ENCODE assay signal across 8 mouse cellular contexts in genomic region chr5:145166536-145167305, GRCm38 (mm10). TPM values are rescaled to one million over a fixed set of nuclear protein-coding genes. Genes with fewer than 3 reads are reported as not detected.
DNase-seq lines count a peak whose midpoint lies in the region; ATAC-seq and TF ChIP-seq lines count a peak whose summit lies in the region.

Ptcd1 (minus strand) TSS chr5:145167108.
Cpsf4 (plus strand) TSS chr5:145167213.

- WGBS in cerebellum, adult 2 months: under 1% methylated on average over 51 of the region's 51 CpGs
- 1% methylated on average over 51 of the region's 51 CpGs for WGBS in forebrain, postnatal 0 days
- under 1% methylated on average over 51 of the region's 51 CpGs for WGBS in lung, embryonic 15.5 days

- H3K27ac ChIP-seq in MEL (ENCODE audit: control insufficient read depth, low read depth, low read length): peak within 1 kb of the TSS; percentile 81
- peak within 1 kb of the TSS; percentile 83 for H3K27ac ChIP-seq in cerebellum, adult 2 months (ENCODE audit: insufficient read depth, low read length)
- peak within 1 kb of the TSS; percentile 83 for H3K27ac ChIP-seq in forebrain, postnatal 0 days (ENCODE audit: low read depth, low read length)
- peak within 1 kb of the TSS; percentile 88 for H3K27ac ChIP-seq in lung, embryonic 15.5 days

- H3K4me1 ChIP-seq in MEL (ENCODE audit: control insufficient read depth in 1 of 2, insufficient read depth in 2 of 2, low read length in 2 of 2): peaks cover 0 to 10% of the 10 kb centered on the region in 2 experiments; a peak in 3 of 4 replicates
- peaks cover 9% of the 10 kb centered on the region for H3K4me1 ChIP-seq in cerebellum, adult 2 months (ENCODE audit: control insufficient read depth, insufficient read depth, low read length)
- H3K4me1 ChIP-seq in forebrain, postnatal 0 days (ENCODE audit: insufficient read depth): peaks cover 18% of the 10 kb centered on the region
- H3K4me1 ChIP-seq in lung, embryonic 15.5 days: peaks cover 27% of the 10 kb centered on the region

- peak; percentile 99 for DNase-seq in MEL (ENCODE audit: low read depth, low spot score)
- DNase-seq in cerebellum, adult 2 months: peak; percentile 99
- peak; percentile 99 for DNase-seq in forebrain, postnatal 0 days
- peak; percentile 99 for DNase-seq in heart, postnatal 4 days
- DNase-seq in layer of hippocampus, adult 8-10 months (ENCODE audit: low spot score in 2 of 2): peak; percentile 97 to 99
- DNase-seq in ovary, adult 18-20 months (ENCODE audit: low spot score): peak; percentile 97
- DNase-seq in thymus, postnatal 0 days (ENCODE audit: low spot score): peak; percentile 99

- TF ChIP-seq POLR2A in MEL (IDR thresholded peaks at IDR 0.05; ENCODE audit: control insufficient read depth in 1 of 2, insufficient read depth in 1 of 2, low read depth in 1 of 2, low read length in 2 of 2, poor library complexity in 1 of 2): peak; percentile 7 to 92; a peak in 2 of 4 replicates
- TF ChIP-seq POLR2A in cerebellum, adult 2 months (IDR thresholded peaks at IDR 0.05; ENCODE audit: borderline replicate concordance, insufficient read depth, low read length): peak; percentile 92

- H3K4me3 ChIP-seq in MEL (ENCODE audit: control insufficient read depth in 1 of 2, insufficient read depth in 1 of 2, low read depth in 2 of 2, low read length in 2 of 2): peak within 1 kb of the TSS; percentile 97 to 99
- peak within 1 kb of the TSS; percentile 91 for H3K4me3 ChIP-seq in cerebellum, adult 2 months (replicated peaks; ENCODE audit: insufficient read depth, low read depth, low read length)
- H3K4me3 ChIP-seq in forebrain, postnatal 0 days (ENCODE audit: low read depth, low read length): peak within 1 kb of the TSS; percentile 92
- H3K4me3 ChIP-seq in lung, embryonic 15.5 days: peak within 1 kb of the TSS; percentile 78

- ATAC-seq in forebrain, postnatal 0 days: peak; percentile 97
- peak; percentile 96 for ATAC-seq in lung, embryonic 15.5 days (ENCODE audit: borderline replicate concordance, extremely low read depth, low FRiP score, low TSS enrichment)

- H3K4me2 ChIP-seq in forebrain, postnatal 0 days (ENCODE audit: low read depth): peak within 1 kb of the TSS; percentile 75
- peak within 1 kb of the TSS; percentile 86 for H3K4me2 ChIP-seq in lung, embryonic 15.5 days

- no peak for TF ChIP-seq RAD21 in MEL (IDR thresholded peaks at IDR 0.05; ENCODE audit: low read depth, low read length)

- H3K9me3 ChIP-seq in MEL (replicated peaks; ENCODE audit: insufficient read depth, low read length): no peaks in the 10 kb centered on the region
- H3K9me3 ChIP-seq in forebrain, postnatal 0 days (ENCODE audit: low read length): no peaks in the 10 kb centered on the region
- H3K9me3 ChIP-seq in lung, embryonic 15.5 days: no peaks in the 10 kb centered on the region

- 0 out of 4 replicates have a peak, but pooled peaks of 1 of the 2 experiments have one; percentile 11 for TF ChIP-seq EP300 in MEL (IDR thresholded peaks at IDR 0.05; ENCODE audit: low read depth in 1 of 2, low read length in 2 of 2)

- H3K79me2 ChIP-seq in MEL (ENCODE audit: control insufficient read depth, insufficient read depth, low read length, poor library complexity): peaks cover 31% of the 10 kb centered on the region

- peak within 1 kb of the TSS; percentile 94 for H3K9ac ChIP-seq in MEL (ENCODE audit: control insufficient read depth, low read depth, low read length, poor library complexity, severe bottlenecking)
- peak within 1 kb of the TSS; percentile 87 for H3K9ac ChIP-seq in forebrain, postnatal 0 days
- H3K9ac ChIP-seq in lung, embryonic 15.5 days: peak within 1 kb of the TSS; percentile 94

- H3K36me3 ChIP-seq in MEL (ENCODE audit: control insufficient read depth in 1 of 2, insufficient read depth in 2 of 2, low read length in 2 of 2): peaks cover 6 to 9% of the 10 kb centered on the region in 2 experiments
- peaks cover 36% of the 10 kb centered on the region for H3K36me3 ChIP-seq in forebrain, postnatal 0 days (ENCODE audit: insufficient read depth)
- peaks cover 23% of the 10 kb centered on the region for H3K36me3 ChIP-seq in lung, embryonic 15.5 days

- no peaks in the 10 kb centered on the region for H3K27me3 ChIP-seq in MEL (ENCODE audit: control insufficient read depth in 1 of 2, insufficient read depth in 2 of 2, low read length in 2 of 2)
- H3K27me3 ChIP-seq in cerebellum, adult 2 months (ENCODE audit: control insufficient read depth, insufficient read depth, low read length): no peaks in the 10 kb centered on the region
- H3K27me3 ChIP-seq in forebrain, postnatal 0 days (ENCODE audit: insufficient read depth, low read length): no peaks in the 10 kb centered on the region
- H3K27me3 ChIP-seq in lung, embryonic 15.5 days: no peaks in the 10 kb centered on the region

- no peak for TF ChIP-seq CTCF in MEL (IDR thresholded peaks at IDR 0.05 in 2 of 3, conservative IDR thresholded peaks at IDR 0.05 in 1 of 3; ENCODE audit: control insufficient read depth in 1 of 3, insufficient read depth in 1 of 3, low read depth in 2 of 3, low read length in 3 of 3, poor library complexity in 1 of 3, severe bottlenecking in 1 of 3)
- no peak for TF ChIP-seq CTCF in cerebellum, adult 2 months (IDR thresholded peaks at IDR 0.05; ENCODE audit: borderline replicate concordance, insufficient read depth, low read depth, low read length)
- TF ChIP-seq CTCF in forebrain, postnatal 0 days (IDR thresholded peaks at IDR 0.05; ENCODE audit: low read depth): no peak

TF ChIP-seq in MEL, 35 proteins besides CTCF, POLR2A, EP300 and RAD21 (continues in another document):
- TF ChIP-seq USF1 (IDR thresholded peaks at IDR 0.05; ENCODE audit: low read depth, low read length) (no peak), MEF2A (IDR thresholded peaks at IDR 0.05; ENCODE audit: extremely low read depth, insufficient replicate concordance, low read depth, low read length, poor library complexity, severe bottlenecking) (no peak), MYC (IDR thresholded peaks at IDR 0.05; ENCODE audit: low read depth, low read length) (peak; percentile 35; the same call in 1 of the 2 replicates), HCFC1 (IDR thresholded peaks at IDR 0.05; ENCODE audit: low read depth, low read length) (peak; percentile 94), NRF1 (IDR thresholded peaks at IDR 0.05; ENCODE audit: insufficient read depth, low read depth, low read length, poor library complexity, severe bottlenecking) (peak; percentile 94), GATA1 (IDR thresholded peaks at IDR 0.05; ENCODE audit: low read depth, low read length) (no peak), MXI1 (IDR thresholded peaks at IDR 0.05; ENCODE audit: low read depth, low read length) (peak; percentile 76), TCF12 (IDR thresholded peaks at IDR 0.05; ENCODE audit: low read depth, low read length) (peak; percentile 54), USF2 (IDR thresholded peaks at IDR 0.05; ENCODE audit: borderline replicate concordance in 1 of 2, insufficient read depth in 1 of 2, low read depth in 1 of 2, low read length in 2 of 2) (no peak), ZC3H11A (IDR thresholded peaks at IDR 0.05; ENCODE audit: low read depth, low read length) (no peak), TBP (IDR thresholded peaks at IDR 0.05; ENCODE audit: low read depth, low read length) (peak; percentile 81), ZKSCAN1 (IDR thresholded peaks at IDR 0.05; ENCODE audit: low read depth, low read length) (no peak), ELF1 (IDR thresholded peaks at IDR 0.05; ENCODE audit: low read depth, low read length) (peak; percentile 65; the same call in 1 of the 2 replicates), POLR2AphosphoS5 (IDR thresholded peaks at IDR 0.05; ENCODE audit: borderline replicate concordance, low read depth, low read length) (no peak), RCOR1 (IDR thresholded peaks at IDR 0.05; ENCODE audit: low read depth, low read length) (no peak), ETS1 (IDR thresholded peaks at IDR 0.05; ENCODE audit: low read depth, low read length) (peak; percentile 58; the same call in 1 of the 2 replicates), MYB (IDR thresholded peaks at IDR 0.05; ENCODE audit: low read depth, low read length) (no peak), MAZ (IDR thresholded peaks at IDR 0.05; ENCODE audit: low read depth, low read length) (peak; percentile 83), NELFE (IDR thresholded peaks at IDR 0.05; ENCODE audit: low read depth, low read length) (peak; percentile 92), TAL1 (IDR thresholded peaks at IDR 0.05; ENCODE audit: low read length) (no peak), KAT2A (conservative IDR thresholded peaks at IDR 0.05; ENCODE audit: low read depth, low read length) (no peak; the same call in 1 of the 2 replicates), POLR2AphosphoS2 (IDR thresholded peaks at IDR 0.05; ENCODE audit: low read length) (peak; percentile 87), ZMIZ1 (IDR thresholded peaks at IDR 0.05; ENCODE audit: low read depth, low read length) (0 out of 2 replicates have a peak, but pooled peaks have one; percentile 63)

RNA-seq across cellular contexts. Expression of gene Ptcd1, which starts in this region (rescaled TPM):
- total RNA-seq in MEL (2012; rRNA removed): 20.4 and 21.0 TPM in 2 replicates
- 10 to 100 TPM in 1 of 2 experiments, not detected in 1; 22.3 TPM for polyA plus RNA-seq in MEL (2012; ENCODE audit: insufficient read depth in 1 of 2, insufficient read length in 2 of 2, low read depth in 1 of 2, low replicate concordance in 2 of 2, missing spikeins in 1 of 2)
- polyA plus RNA-seq in cerebellum, adult 2 months (2012; rRNA removed): 20.2 and 22.4 TPM in 2 replicates
- 30.1 and 32.6 TPM in 2 replicates for total RNA-seq in forebrain, postnatal 0 days (2014; rRNA removed)
- polyA plus RNA-seq in forebrain, postnatal 0 days (2015; fragmentation: Nextera tagmentation; extraction: Ambion mirVana): 20.4 and 21.7 TPM in 2 replicates
- 10 to 100 TPM; 18.6 to 21.7 TPM for total RNA-seq in heart, postnatal 4 days (2021)
- 10 to 100 TPM; 19.1 to 28.7 (median 24.0) TPM for total RNA-seq in layer of hippocampus, adult 8-10 months (2022)
- polyA plus RNA-seq in lung, embryonic 15.5 days (2015; fragmentation: Nextera tagmentation; extraction: Ambion mirVana): 15.6 and 16.9 TPM in 2 replicates
- polyA plus RNA-seq in thymus, postnatal 0 days (2015; fragmentation: Nextera tagmentation; extraction: Ambion mirVana): 12.4 and 12.8 TPM in 2 replicates

RNA-seq across cellular contexts. Expression of gene Cpsf4, which starts in this region (rescaled TPM):
- total RNA-seq in MEL (2012; rRNA removed): 72.0 and 75.3 TPM in 2 replicates
- 10 to 100 TPM in 1 of 2 experiments, not detected in 1; 88.2 TPM for polyA plus RNA-seq in MEL (2012; ENCODE audit: insufficient read depth in 1 of 2, insufficient read length in 2 of 2, low read depth in 1 of 2, low replicate concordance in 2 of 2, missing spikeins in 1 of 2)
- polyA plus RNA-seq in cerebellum, adult 2 months (2012; rRNA removed): 40.7 and 40.9 TPM in 2 replicates
- total RNA-seq in forebrain, postnatal 0 days (2014; rRNA removed): 47.9 and 52.7 TPM in 2 replicates
- polyA plus RNA-seq in forebrain, postnatal 0 days (2015; fragmentation: Nextera tagmentation; extraction: Ambion mirVana): 38.1 and 39.2 TPM in 2 replicates
- total RNA-seq in heart, postnatal 4 days (2021): 10 to 100 TPM; 16.6 to 17.5 TPM
- total RNA-seq in layer of hippocampus, adult 8-10 months (2022): 10 to 100 TPM; 24.9 to 30.7 (median 25.6) TPM
- polyA plus RNA-seq in lung, embryonic 15.5 days (2015; fragmentation: Nextera tagmentation; extraction: Ambion mirVana): 55.0 and 56.2 TPM in 2 replicates
- 56.4 and 58.2 TPM in 2 replicates for polyA plus RNA-seq in thymus, postnatal 0 days (2015; fragmentation: Nextera tagmentation; extraction: Ambion mirVana)

Comparison
In these comparisons a context has a peak if more than half of its experiments do, and no peak if none do; other contexts are left out.
1. Peak in every context shown above with its lines: DNase-seq, ATAC-seq, H3K4me3 ChIP-seq and H3K27ac ChIP-seq.